Mouse (Mus musculus) erythroblast, embryonic 14.5 days (primary cell): ENCODE data around the gene Ankfy1.

ENCODE experiments used
- GATA1 ChIP-seq: IDR thresholded peaks from 2 replicates; pipeline ENCODE4 v1.6.1; 2012; ENCODE audit warnings: low read length, inconsistent platforms, mixed read lengths
- TAL1 ChIP-seq: IDR thresholded peaks from 3 replicates; pipeline ENCODE4 v1.6.1; 2012; ENCODE audit warnings: low read length, inconsistent platforms, mixed read lengths

DNA sequence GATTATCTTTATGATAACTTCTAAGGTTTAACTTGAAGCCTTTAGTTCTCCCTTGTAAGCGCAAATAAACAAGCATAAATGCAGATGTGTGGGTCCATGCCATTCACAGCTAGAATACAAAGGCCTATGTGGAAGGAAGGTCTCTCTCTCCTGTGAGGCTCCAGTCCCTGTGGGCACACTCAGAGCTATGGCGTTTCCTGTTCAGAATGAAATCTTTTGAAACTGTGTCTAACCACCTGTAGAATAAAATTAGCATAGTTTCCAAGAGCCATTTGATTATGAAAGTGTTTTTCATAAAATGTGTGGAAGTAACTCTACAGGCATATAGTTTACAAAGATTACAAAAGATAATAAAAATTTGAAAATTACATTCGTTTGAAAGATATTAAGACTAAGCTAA is 28.4 kb downstream of the Ankfy1 start:
- TF ChIP-seq TAL1 (no peak), GATA1 (no peak)
